Mouse (Mus musculus) limb, embryonic 14.5 days (tissue): Measurements from ENCODE around the gene Nhej1. TPM values are rescaled to one million over a fixed set of nuclear protein-coding genes. Genes with fewer than 3 reads are reported as not detected.

Experiments
- ATAC-seq: fragments of 200-750 bp; cut with Nextera tagmentation; 2 replicates; pipeline ENCODE4 v1.8.0; 2017; ENCODE audit warnings: low read depth, moderate number of reproducible peaks, moderate TSS enrichment; ENCODE audit not compliant: low FRiP score
- DNase-seq: peaks from one replicate; pipeline ENCODE4 v3.0.0-alpha.2; 2015; ENCODE audit warnings: low spot score
- H3K27ac ChIP-seq: fragments of 300-500 bp; sonication (generic); replicated peaks from 2 replicates; pipeline ENCODE4 v1.5.1; 2014; ENCODE audit warnings: low read depth, mild to moderate bottlenecking, low read length, moderate library complexity, mixed read lengths
- H3K27me3 ChIP-seq: fragments of 300-500 bp; sonication (generic); 2 replicates; pipeline ENCODE4 v1.6.1; 2014; ENCODE audit warnings: low read length, mixed read lengths; ENCODE audit not compliant: control insufficient read depth, insufficient read depth
- H3K36me3 ChIP-seq: fragments of 300-500 bp; sonication (generic); 2 replicates; pipeline ENCODE4 v1.6.1; 2014; ENCODE audit warnings: mild to moderate bottlenecking, low read length, moderate library complexity, mixed read lengths; ENCODE audit not compliant: control insufficient read depth, insufficient read depth
- H3K4me1 ChIP-seq: fragments of 300-500 bp; sonication (generic); 2 replicates; pipeline ENCODE4 v1.6.1; 2014; ENCODE audit warnings: antibody characterized with exemption, low read length, mixed read lengths; ENCODE audit not compliant: control insufficient read depth, insufficient read depth
- H3K4me2 ChIP-seq: fragments of 300-500 bp; sonication (generic); replicated peaks from 2 replicates; pipeline ENCODE4 v1.6.1; 2014; ENCODE audit warnings: low read depth, mild to moderate bottlenecking, low read length, moderate library complexity; ENCODE audit not compliant: severe bottlenecking
- H3K4me3 ChIP-seq: fragments of 300-500 bp; sonication (generic); replicated peaks from 2 replicates; pipeline ENCODE4 v1.5.1; 2014; ENCODE audit warnings: low read length
- H3K9ac ChIP-seq: fragments of 300-500 bp; sonication (generic); 2 replicates; pipeline ENCODE4 v1.6.1; 2014; ENCODE audit warnings: mild to moderate bottlenecking, low read depth, low read length, moderate library complexity; ENCODE audit not compliant: severe bottlenecking
- H3K9me3 ChIP-seq: fragments of 300-500 bp; sonication (generic); 2 replicates; pipeline ENCODE4 v1.6.1; 2016; ENCODE audit warnings: low read length; ENCODE audit not compliant: control insufficient read depth
- POLR2A ChIP-seq: fragments of 200-500 bp; IDR thresholded peaks from 2 replicates; pipeline ENCODE4 v1.8.0; 2012; ENCODE audit warnings: inconsistent platforms, mild to moderate bottlenecking, moderate library complexity, borderline replicate concordance; ENCODE audit not compliant: insufficient read depth, insufficient read length; ENCODE audit errors: extremely low read depth
- WGBS: fragments of 180-500 bp; shearing (Covaris S2); extraction: QIAGEN DNeasy Blood & Tissue Kit; methylation state at CpG from one replicate; pipeline ENCODE4 v1.1.7; 2014; 5-methylcytosine and 5-hydroxymethylcytosine counted together
- polyA plus RNA-seq, 2 experiments: library from polyadenylated mRNA; depleted of rRNA in 1 of 2; stranded (reverse) in 1 of 2; unstranded in 1 of 2; fragments of >200 nt; fragmentation: Nextera tagmentation in 1 of 2; extraction: Ambion mirVana in 1 of 2; gene quantifications; 2 replicates each; pipeline versions ENCODE4 v1.2.1 to v1.2.3; 2012 to 2014

Nhej1 gene
- polyA plus RNA-seq, 2 experiments, result 4.8 to 7.8 TPM

DNA sequence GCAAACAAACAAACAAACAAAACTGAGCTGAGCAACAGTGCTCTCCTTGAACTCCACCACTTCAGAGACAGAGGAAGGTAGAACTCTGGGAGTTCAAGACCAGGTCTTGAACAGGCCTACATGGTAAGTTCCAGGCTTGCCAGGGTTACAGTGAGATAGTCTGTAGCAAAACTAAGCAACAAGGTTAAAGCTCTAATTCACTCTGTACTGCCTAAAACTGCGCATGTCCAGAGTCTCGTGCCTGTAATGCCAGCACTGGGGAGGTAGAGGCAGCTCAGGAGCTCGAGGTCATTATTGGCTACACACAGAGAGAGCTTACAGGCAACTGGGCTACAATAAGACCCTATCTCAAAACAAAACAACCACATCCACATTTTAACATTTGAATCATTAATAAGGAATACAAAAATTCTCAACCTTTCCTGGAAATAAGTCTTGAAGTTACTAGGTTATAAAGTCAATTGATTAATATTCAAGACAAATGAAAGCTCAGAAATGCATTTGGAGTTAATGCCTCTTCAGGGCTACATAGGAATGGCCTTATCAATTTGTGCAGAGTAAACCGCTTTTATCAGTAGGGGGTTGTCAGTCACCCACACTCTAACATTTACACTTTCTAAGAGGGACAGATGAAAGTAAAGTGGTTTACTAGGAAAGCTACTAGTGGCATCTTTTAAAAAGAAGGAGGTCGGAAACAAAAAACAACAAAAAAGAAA is 34.7 kb upstream of the Nhej1 start:
- 72% methylated on average over 5 of the region's 5 CpGs for WGBS
- no peak overlapping the region for H3K27ac ChIP-seq

GRCm38 (mm10) chr1:75158990-75159389 is 34.0 kb upstream of the Nhej1 start:
- no peak overlapping the region for H3K4me3 ChIP-seq
- DNase-seq (no peak), ATAC-seq (no peak)
- no peaks in the 10 kb centered on the region for H3K4me1 ChIP-seq
- no peak overlapping the region for H3K27ac ChIP-seq
- no peak overlapping the region for H3K4me2 ChIP-seq
- H3K36me3 ChIP-seq, result no peaks in the 10 kb centered on the region
- no peak for TF ChIP-seq POLR2A
- H3K9ac ChIP-seq, result no peak overlapping the region
- H3K27me3 ChIP-seq, result no peaks in the 10 kb centered on the region
- H3K9me3 ChIP-seq, result no peaks in the 10 kb centered on the region

More for the DNA sequence above, 34.7 kb upstream of the Nhej1 start:
- Histone ChIP-seq H3K36me3 (no peaks in the 10 kb centered on the region), H3K9ac (no peak overlapping the region), H3K4me1 (no peaks in the 10 kb centered on the region), H3K27me3 (no peaks in the 10 kb centered on the region), H3K4me3 (no peak overlapping the region), H3K9me3 (no peaks in the 10 kb centered on the region), H3K4me2 (no peak overlapping the region)
- no peak for DNase-seq
- TF ChIP-seq POLR2A, result no peak
- ATAC-seq, result no peak

DNA sequence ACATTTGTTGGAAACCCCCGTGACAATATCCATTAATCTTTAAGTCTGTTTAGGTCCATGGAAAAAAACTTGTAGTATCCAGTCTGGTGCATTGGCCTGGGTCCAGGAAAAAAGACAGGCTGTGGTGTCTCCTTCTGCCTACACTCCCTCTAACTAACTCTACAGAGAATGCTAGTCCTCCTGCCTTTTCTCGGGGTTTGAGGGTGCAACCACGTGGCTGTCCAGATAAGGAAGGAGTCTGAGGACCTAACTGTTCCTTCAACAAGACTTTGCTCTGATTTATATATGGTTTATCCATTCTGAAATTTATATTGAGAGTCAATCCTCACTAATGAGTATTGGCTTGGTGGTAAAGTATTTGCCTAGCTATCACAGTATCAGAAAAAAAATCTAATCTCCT is 30.8 kb upstream of the Nhej1 start:
- 74% methylated on average over 3 of the region's 3 CpGs for WGBS
- TF ChIP-seq POLR2A, result no peak
- no peak overlapping the region for H3K9ac ChIP-seq
- H3K4me2 ChIP-seq, result no peak overlapping the region
- H3K36me3 ChIP-seq, result no peaks in the 10 kb centered on the region
- DNase-seq (no peak), ATAC-seq (no peak)
- no peaks in the 10 kb centered on the region for H3K9me3 ChIP-seq
- H3K27ac ChIP-seq, result no peak overlapping the region
- no peak overlapping the region for H3K4me3 ChIP-seq
- no peaks in the 10 kb centered on the region for H3K4me1 ChIP-seq
- no peaks in the 10 kb centered on the region for H3K27me3 ChIP-seq

- H3K9ac ChIP-seq, result no peak overlapping the region
- H3K36me3 ChIP-seq, result peaks cover 51% of the 10 kb centered on the region
- H3K4me2 ChIP-seq, result no peak overlapping the region
- no peak for ATAC-seq
- no peak for TF ChIP-seq POLR2A
- no peaks in the 10 kb centered on the region for H3K27me3 ChIP-seq
- no peaks in the 10 kb centered on the region for H3K9me3 ChIP-seq
- DNase-seq, result no peak
- peaks cover 4% of the 10 kb centered on the region; the same call in 1 of the 2 replicates for H3K4me1 ChIP-seq
- no peak overlapping the region for H3K27ac ChIP-seq
- 93% methylated on average over 4 of the region's 4 CpGs for WGBS
- H3K4me3 ChIP-seq, result no peak overlapping the region
These were observed 23.7 kb upstream of the Nhej1 start for GRCm38 (mm10) chr1:75148727-75149126.

DNA sequence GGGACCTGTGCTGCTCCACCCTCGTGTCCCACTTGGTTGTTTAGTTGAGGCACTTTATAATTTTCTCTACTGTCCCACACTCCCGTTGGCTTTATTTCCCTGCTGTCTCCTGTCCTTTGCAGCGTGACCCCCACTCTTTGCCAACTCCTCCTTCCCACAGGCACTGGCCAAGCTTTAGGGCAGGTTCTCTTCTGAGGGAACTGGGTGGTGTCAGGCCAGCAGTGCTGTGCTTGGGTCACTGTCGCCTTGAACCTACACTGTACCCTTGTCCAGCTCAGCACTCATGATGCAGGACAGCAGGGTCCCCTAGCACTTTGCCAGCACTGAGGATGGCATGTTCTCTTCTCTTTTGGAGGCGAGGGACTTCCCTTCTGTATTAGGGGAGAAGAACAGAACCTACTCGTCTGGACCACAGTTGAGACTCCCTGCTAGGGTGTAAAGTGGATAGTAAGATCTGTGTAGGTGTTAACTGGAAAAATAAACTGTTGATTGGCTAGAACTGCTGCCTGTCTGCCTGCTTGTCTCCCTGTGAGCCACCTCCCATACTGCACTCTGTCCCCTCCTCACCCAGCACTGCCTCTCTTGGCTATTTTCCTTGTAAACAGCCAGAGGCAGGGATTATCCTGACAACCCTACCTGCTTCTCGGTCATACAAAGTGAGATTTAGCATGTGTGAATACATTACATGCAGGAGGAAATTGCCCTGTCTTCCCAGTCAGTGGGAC is 22.6 kb upstream of the Nhej1 start:
- Histone ChIP-seq H3K27me3 (no peaks in the 10 kb centered on the region), H3K4me3 (no peak overlapping the region), H3K27ac (no peak overlapping the region), H3K9ac (no peak overlapping the region), H3K36me3 (peaks cover 51% of the 10 kb centered on the region), H3K9me3 (no peaks in the 10 kb centered on the region), H3K4me2 (no peak overlapping the region), H3K4me1 (peaks cover 6% of the 10 kb centered on the region; the same call in 1 of the 2 replicates)
- ATAC-seq, result no peak
- no peak for TF ChIP-seq POLR2A
- 81% methylated on average over 7 of the region's 7 CpGs for WGBS
- no peak for DNase-seq
